Mouse (Mus musculus) urinary bladder, postnatal 14 days (tissue): ENCODE results near the gene Diexf.

Experiments used
- DNase-seq: peaks from one replicate; pipeline ENCODE4 v3.0.0; 2021; ENCODE audit warnings: low spot score

The Diexf gene

GRCm38 (mm10) chr1:193129786-193130455 is at the start of gene Diexf:
TSS of gene Diexf (minus strand) at chr1:193130272.
- peak; percentile 99 for DNase-seq

DNA sequence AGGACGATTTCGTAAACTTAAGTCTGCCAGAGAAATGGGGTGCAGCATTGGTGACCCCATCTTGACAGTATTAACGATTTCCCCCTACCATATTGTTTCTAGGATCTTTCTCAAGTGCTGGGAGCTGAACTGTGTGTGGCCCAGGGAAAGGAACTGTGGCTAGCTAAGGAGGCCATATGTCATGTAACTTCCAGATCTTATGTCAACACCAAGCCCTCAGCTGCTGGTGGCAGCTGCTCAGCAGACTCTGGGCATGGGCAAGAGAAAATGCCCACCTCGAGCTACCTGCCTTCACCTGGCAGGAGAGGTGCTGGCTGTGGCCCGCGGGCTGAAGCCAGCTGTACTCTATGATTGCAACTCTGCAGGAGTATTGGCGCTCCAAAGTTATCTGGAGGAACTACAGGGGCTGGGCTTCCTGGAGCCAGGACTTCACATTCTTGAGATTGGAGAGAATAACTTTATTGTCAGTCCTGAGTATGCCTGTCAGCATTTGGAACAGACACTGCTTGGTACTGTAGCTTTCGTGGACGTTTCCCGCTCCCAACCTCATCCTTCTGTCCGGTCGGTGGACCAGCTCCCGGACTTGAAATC is 44.2 kb upstream of the Diexf start:
- no peak for DNase-seq

GRCm38 (mm10) chr1:193173810-193174129 is 43.7 kb upstream of the Diexf start:
- DNase-seq: no peak

DNA sequence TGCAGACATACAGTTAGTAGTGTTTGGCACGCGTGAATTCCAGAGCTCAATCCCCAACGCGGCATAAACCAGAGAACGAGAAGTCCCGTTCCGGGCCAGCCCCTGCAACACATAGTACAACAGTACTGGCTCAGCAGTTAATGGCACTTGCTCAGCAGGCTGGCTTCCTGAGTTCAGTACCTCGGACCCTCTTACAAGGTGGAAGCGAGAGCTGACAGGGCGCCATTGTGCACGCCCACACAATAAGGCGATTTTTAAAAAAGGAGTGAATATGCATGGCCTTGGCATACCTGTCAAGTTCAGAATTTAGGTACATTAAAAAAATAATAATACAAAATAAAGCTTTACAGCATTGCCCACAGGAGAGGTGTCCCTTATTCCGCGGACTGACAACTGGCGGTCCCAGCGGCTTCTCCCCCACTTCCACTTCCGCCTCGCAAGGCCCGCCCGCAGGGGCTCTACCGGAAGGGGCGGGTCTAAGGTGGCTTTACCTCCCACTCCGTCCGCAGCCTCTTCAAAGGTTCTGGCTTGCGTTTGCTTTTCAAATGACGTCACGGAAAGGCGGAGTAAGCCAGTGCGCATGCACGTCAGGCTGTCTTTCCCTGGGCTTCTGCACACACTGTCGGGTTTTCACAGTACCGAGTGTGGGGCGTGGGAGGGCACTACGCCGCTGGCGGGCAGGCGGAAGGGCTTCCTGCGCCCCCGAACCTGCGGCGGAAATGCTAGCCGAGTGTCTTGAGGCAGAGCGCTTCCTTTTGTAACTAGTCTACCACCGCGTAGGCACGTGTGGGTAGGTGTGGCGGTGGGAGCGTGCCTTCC is 43.1 kb upstream of the Diexf start:
- peak; percentile 96 for DNase-seq

DNA sequence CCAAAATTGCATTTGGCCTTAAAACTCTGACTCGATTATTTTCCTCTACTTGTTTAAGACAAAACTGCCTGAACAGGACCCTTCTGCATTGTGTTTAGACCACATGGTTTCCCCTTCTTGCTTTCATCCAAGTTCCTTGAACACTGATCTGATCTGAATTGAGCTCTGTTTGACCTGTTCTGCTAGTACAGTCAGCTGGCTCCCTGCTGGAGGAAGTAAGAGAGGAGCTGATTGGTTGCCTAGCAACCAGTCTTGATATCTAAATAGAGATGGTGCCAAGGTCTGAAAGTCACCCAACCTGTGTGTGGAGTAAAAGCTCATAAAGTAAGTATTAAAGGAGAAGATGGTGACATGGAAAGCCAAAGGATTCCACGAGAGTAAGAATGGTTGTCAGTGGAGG is 39.8 kb upstream of the Diexf start:
- peak; percentile 73 for DNase-seq

- no peak for DNase-seq
Observed at GRCm38 (mm10) chr1:193169228-193169627, 39.2 kb upstream of the Diexf start.

DNA sequence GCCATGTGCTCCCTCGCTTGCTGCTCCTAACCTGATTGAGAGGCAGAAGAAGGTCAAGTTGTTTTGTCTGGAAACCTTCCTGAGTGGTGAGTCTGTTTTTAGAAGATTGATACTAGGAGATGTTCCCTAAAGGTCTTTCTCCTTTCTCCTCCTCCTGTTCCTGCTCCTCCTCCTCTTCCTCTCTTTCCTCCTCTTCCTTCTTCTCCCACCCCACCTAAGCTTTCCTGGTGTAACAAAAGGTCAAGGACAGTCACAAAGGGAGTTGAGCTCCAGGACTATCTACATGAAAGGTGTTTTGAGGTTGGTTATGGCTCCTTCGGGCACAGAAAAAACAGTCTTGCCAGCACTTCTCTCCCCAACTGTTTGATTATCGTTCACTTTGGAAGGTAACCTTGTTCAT is 37.7 kb upstream of the Diexf start, which contains the start of gene A130010J15Rik:
TSS of gene A130010J15Rik (plus strand) at position 301 of the 400 bp plus-strand sequence.
- DNase-seq: no peak

GRCm38 (mm10) chr1:193160317-193161032 is 30.4 kb upstream of the Diexf start:
- DNase-seq: peak; percentile 64

DNA sequence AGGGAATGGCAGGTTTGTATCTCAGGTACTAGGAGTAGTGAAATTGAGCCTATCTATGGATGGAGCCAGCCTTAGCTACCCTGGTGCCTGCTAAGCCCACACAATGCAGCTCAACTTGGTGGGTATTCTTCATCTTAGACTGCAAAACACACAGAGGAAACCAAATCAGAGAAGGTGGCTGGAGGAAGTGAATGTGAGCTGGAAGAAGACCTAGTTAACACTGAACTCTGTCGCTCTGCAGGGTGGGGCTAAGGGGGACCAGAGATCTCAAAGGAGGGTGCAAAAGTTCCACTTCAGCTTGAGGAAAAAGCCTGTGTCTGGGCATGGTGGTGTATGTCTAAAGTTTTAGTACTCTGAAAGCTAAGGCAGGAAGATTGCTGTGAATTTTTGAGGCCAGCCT is 29.5 kb upstream of the Diexf start:
- no peak for DNase-seq

- no peak for DNase-seq
Observed at GRCm38 (mm10) chr1:193159163-193159562, 29.1 kb upstream of the Diexf start.

DNA sequence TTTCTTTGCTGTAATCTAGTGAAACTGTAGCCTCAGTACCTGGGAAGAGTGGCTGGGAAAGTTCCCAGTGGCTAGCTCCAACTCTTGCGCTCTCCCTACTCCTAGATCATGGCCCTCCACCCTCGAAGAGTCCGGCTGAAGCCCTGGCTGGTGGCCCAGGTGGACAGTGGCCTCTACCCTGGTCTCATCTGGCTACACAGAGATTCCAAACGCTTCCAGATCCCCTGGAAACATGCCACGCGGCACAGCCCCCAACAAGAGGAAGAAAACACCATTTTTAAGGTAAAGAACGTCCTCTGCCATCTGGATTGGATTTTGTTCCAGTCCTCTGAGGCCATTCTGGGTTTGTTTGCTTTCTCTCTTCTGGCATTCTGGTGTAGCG is 27.0 kb upstream of the Diexf start:
- no peak for DNase-seq

- no peak for DNase-seq
Observed at GRCm38 (mm10) chr1:193156316-193157110, 26.4 kb upstream of the Diexf start.

DNA sequence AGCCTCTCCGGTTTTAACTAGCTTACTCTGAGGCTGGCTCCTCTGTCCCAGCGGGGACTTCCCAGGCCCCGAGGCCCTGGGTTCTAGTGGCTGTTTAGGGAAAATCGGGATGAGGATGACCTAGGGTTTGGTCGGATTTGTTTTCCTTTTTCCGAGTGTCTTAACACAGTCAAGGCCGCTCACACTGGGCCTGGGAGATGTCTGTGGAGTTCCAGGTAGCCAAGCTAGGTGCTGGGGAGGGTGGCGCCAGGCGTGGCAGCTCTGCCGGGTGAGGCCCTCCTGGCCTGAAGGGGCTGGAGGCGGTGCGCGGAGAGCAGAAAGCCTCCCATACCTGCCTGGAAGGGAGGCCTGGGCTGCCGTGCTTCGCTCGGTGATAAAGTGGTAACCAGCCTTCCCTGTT is 23.5 kb upstream of the Diexf start:
- peak; percentile 58 for DNase-seq

- peak; percentile 89 for DNase-seq
Observed at GRCm38 (mm10) chr1:193152872-193153271, 22.8 kb upstream of the Diexf start, which contains the start of gene Irf6. TSS of gene Irf6 (plus strand) at chr1:193153111.

DNA sequence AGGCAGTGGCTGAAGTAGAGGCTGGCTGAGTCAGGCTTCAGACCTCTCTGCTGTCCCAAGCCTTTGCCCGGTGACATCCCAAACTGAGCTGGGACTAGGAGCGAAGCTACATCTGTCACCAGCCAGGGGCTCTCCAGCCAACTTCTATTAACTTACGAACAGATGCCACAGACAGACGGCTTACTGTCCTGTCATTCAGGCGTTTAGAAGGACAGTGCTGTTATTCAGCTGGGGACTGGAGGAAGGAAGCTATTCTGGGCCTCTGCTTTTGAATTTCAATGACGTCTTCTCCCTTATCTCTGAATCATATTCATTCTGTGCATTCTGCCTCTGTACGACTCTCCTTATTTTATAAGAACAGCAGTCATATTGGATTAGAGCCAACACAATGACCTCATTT is 21.1 kb upstream of the Diexf start:
- DNase-seq: no peak

DNA sequence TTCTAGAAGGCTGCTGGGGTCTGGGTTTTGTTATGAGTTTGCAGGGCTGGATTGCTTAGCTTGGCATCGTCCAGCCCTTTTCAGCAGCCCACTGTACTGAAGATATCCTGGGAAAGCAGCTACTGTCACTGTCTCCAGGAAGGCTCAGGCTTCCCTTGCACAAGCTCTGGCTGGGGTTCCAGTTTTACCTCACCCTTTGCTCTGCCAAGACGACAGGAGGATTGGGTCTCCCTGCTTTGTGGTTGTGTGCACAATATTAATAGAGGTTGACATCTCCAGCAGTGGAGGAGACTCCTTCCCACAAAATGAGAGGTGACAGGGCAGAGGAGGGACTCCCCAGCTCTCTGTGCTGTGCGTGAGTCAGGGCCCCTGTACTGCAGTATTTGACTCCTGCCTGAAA is 19.2 kb upstream of the Diexf start:
- DNase-seq: no peak

- no peak for DNase-seq
Observed at GRCm38 (mm10) chr1:193146416-193146815, 16.3 kb upstream of the Diexf start.

DNA sequence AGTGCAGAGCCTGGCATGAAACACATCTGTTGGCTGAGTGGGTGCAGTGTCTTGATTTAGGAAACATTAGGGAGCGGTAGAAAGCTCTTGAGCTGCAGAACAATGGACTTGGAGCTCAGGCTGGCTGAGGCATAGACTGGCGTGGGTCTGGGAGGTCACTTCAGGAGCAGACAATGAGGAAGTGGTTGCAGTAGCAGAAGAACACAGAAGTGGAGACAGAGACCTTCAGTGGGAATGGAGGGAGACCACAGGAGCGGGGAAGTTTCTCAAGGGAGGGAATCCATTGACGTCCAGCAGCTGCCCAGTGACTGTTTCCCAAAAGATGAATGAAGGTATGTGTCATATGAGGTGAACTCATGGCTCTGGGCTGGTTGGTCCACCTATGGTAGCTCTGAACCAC is 15.0 kb upstream of the Diexf start:
- no peak for DNase-seq

GRCm38 (mm10) chr1:193144516-193144915 is 14.4 kb upstream of the Diexf start:
- no peak for DNase-seq

DNA sequence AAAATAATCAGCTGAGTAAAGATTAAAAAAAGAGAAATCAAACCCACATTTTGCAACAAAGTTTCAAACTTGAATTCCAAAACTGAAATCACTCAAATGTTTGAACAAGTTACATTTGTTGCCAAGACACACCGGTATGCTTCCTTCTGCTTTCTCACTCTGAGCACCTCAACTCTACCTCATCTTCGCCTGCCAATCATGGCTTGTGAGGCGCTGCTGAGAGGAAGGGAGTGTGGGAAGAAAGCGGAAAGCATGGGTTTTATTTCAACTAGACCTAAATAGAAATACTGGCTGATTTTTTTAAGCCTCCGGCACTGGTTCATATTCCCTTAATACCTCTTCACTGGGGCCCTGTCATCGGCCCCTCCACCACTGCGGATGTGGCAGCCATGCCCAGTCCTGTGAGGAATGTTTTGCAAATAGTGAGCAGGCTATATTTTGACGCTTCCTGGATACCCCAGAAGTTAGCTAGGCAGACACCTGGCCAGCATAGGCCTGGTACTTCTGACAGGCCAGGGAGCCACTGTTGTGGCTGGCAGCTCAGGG is 12.5 kb upstream of the Diexf start:
- DNase-seq: no peak

DNA sequence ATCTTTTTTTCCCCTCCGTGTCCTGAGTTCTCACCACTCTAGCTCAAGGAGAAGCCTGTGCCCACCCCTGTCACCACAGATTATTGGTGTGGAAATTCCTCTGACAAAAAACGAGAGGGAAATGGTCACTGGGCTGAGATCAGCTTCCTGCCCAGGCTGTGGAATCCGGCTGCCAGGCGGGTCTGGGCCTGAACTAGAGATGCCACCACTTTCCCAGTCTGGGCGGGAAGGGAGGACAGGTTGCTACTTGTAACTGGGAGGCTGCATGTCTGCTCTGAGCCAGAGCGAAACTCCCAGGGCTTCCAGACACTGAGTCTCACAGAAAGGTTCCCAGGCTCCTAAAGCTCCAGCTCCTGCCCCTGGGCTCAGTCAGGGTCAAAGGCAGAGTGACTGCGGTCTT is 11.0 kb upstream of the Diexf start:
- peak; percentile 84 for DNase-seq
